Mouse (Mus musculus) megakaryocyte, embryonic 14.5 days (primary cell): ENCODE measurements around the gene Kcnip3.

ENCODE experiments used
- FLI1 ChIP-seq: IDR thresholded peaks from 2 replicates; pipeline ENCODE4 v1.6.1; 2012; ENCODE audit warnings: low read length, inconsistent platforms, mixed read lengths
- GATA1 ChIP-seq: IDR thresholded peaks from 3 replicates; pipeline ENCODE4 v1.6.1; 2012; ENCODE audit warnings: mixed read lengths, low read length, inconsistent platforms, borderline replicate concordance

GRCm38 (mm10) chr2:127525004-127525775 is 3.3 kb upstream of the Kcnip3 start:
- no peak for TF ChIP-seq GATA1
- TF ChIP-seq FLI1 = no peak
